Mouse (Mus musculus): ENCODE measurements around the gene 2310022A10Rik.

- TF ChIP-seq CTCF (IDR thresholded peaks at IDR 0.05; ENCODE audit: low read depth, low read length) (no peak), GATA1 (IDR thresholded peaks at IDR 0.05; ENCODE audit: borderline replicate concordance, low read length) (no peak), TAL1 (conservative IDR thresholded peaks at IDR 0.05; ENCODE audit: low read depth, low read length) (no peak), POLR2AphosphoS5 (IDR thresholded peaks at IDR 0.05; ENCODE audit: insufficient replicate concordance, low read depth, low read length) (no peak)
These were observed 59.9 kb downstream of the 2310022A10Rik start for GRCm38 (mm10) chr7:27612940-27613339.
